Mouse (Mus musculus) intestine, embryonic 14.5 days (tissue): ENCODE measurements around the gene Chst10. TPM values are rescaled to one million over a fixed set of nuclear protein-coding genes. Genes with fewer than 3 reads are reported as not detected.

Experiments used
- ATAC-seq: fragments of 200-750 bp; cut with Nextera tagmentation; replicated peaks from 2 replicates; pipeline ENCODE4 v1.8.0; 2017; ENCODE audit warnings: low read depth, moderate number of reproducible peaks, moderate TSS enrichment, moderate library complexity; ENCODE audit not compliant: low FRiP score, low TSS enrichment
- DNase-seq: peaks from one replicate; pipeline ENCODE4 v3.0.0-alpha.2; 2018; ENCODE audit warnings: low spot score
- H3K27ac ChIP-seq: fragments of 300-500 bp; sonication (generic); 2 replicates; pipeline ENCODE4 v1.5.1; 2014; ENCODE audit warnings: low read depth, mild to moderate bottlenecking, control low read depth
- H3K27me3 ChIP-seq: fragments of 300-500 bp; sonication (generic); replicated peaks from 2 replicates; pipeline ENCODE4 v1.6.1; 2014; ENCODE audit warnings: low read length, control low read depth; ENCODE audit not compliant: control insufficient read depth, insufficient read depth
- H3K36me3 ChIP-seq: fragments of 300-500 bp; sonication (generic); 2 replicates; pipeline ENCODE4 v1.6.1; 2014; ENCODE audit warnings: low read length, control low read depth; ENCODE audit not compliant: control insufficient read depth, insufficient read depth
- H3K4me1 ChIP-seq: fragments of 300-500 bp; sonication (generic); replicated peaks from 2 replicates; pipeline ENCODE4 v1.6.1; 2014; ENCODE audit warnings: low read length, control low read depth, mixed read lengths; ENCODE audit not compliant: control insufficient read depth, insufficient read depth
- H3K4me2 ChIP-seq: fragments of 300-500 bp; sonication (generic); 2 replicates; pipeline ENCODE4 v1.6.1; 2014; ENCODE audit warnings: low read length
- H3K4me3 ChIP-seq: fragments of 300-500 bp; sonication (generic); 2 replicates; pipeline ENCODE4 v1.5.1; 2014; ENCODE audit warnings: low read depth, low read length, control low read depth, mixed read lengths
- H3K9ac ChIP-seq: fragments of 300-500 bp; sonication (generic); 2 replicates; pipeline ENCODE4 v1.6.1; 2014; ENCODE audit warnings: mild to moderate bottlenecking, low read length
- H3K9me3 ChIP-seq: fragments of 300-500 bp; sonication (generic); 2 replicates; pipeline ENCODE4 v1.6.1; 2016; ENCODE audit warnings: low read length, control low read depth; ENCODE audit not compliant: control insufficient read depth
- WGBS: fragments of 180-500 bp; shearing (Covaris S2); extraction: QIAGEN DNeasy Blood & Tissue Kit; methylation state at CpG from one replicate; pipeline ENCODE4 v1.1.7; 2014; 5-methylcytosine and 5-hydroxymethylcytosine counted together
- polyA plus RNA-seq: library from polyadenylated mRNA; unstranded; fragments of >200 nt; fragmentation: Nextera tagmentation; extraction: Ambion mirVana; gene quantifications from 2 replicates; pipeline ENCODE4 v1.2.1, GENCODE M21; 2014

The Chst10 gene
- polyA plus RNA-seq, 1 experiment from 2014 or later = 6.2 TPM

DNA sequence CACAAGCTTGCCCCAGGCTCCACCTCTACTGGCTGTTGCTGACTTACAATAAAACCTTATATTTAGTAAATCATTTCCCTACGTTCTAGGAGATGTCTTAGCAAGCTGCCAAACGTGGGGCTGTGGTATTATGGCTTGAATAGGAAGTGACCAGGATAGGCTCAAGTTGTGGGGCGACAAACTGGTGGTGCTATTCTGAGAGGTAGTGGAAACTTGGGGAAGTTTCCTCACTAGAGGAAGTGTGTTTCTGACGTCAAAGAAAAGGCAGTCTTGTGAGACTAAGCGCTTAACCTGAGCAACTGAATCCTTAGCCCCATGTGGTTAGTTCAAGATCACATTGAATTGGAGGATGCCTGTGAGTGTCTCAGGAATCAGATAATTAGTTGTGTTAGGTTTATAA lies 4.6 kb upstream of the Chst10 start:
- no peak overlapping the region for H3K9ac ChIP-seq
- no peaks in the 10 kb centered on the region for H3K36me3 ChIP-seq
- no peak for DNase-seq
- no peak overlapping the region for H3K4me3 ChIP-seq
- no peaks in the 10 kb centered on the region for H3K9me3 ChIP-seq
- WGBS = 65% methylated on average over 5 of the region's 5 CpGs
- no peak for ATAC-seq
- H3K4me2 ChIP-seq = no peak overlapping the region
- no peak overlapping the region for H3K27ac ChIP-seq
- H3K27me3 ChIP-seq = no peaks in the 10 kb centered on the region
- H3K4me1 ChIP-seq = no peaks in the 10 kb centered on the region

DNA sequence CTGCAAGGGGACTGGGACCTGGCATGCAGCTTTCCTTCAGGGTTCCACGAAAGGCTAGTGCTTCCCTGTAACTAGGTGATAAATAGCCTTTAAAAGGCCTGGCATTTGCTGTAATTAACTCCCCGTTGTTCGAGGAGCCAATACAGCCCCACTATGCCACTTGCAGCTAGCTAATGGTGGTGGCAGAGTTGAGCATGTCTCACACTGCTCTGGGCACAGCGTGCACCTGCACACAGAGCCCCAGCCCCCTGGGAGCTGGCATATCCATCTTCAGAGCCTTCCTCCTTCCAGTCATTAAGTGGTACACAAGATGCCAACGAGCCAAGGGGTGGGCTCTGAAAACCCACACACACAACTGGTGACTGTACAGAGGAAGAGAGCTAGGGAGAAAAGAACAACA lies 4.9 kb downstream of the Chst10 start:
- Histone ChIP-seq H3K4me1 (no peaks in the 10 kb centered on the region), H3K4me3 (no peak overlapping the region), H3K27ac (no peak overlapping the region), H3K4me2 (no peak overlapping the region), H3K9ac (no peak overlapping the region), H3K36me3 (no peaks in the 10 kb centered on the region), H3K9me3 (no peaks in the 10 kb centered on the region), H3K27me3 (no peaks in the 10 kb centered on the region; the same call in 1 of the 2 replicates)
- whole genome bisulfite sequencing = 64% methylated on average over 5 of the region's 5 CpGs
- ATAC-seq (no peak), DNase-seq (no peak)

DNA sequence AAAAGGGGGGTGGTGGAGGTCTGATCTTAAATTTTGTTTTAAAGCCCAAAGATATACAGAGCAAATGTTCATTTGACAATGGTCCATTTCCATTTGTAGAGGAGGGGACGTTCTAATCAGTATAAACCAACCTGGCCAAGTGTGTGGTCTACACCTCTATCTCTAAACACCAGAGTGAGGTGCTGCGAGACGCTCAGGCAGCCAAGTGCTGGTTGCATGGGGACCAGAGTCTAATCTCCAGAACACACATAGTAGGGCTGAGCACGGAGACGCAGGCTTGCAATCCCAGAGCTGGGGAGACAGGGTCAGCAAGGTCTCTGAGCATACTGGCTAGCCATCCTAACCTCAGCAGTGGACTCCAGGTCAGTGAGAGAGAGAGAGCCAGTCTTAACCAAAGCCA lies 6.5 kb downstream of the Chst10 start:
- no peak for DNase-seq
- ATAC-seq = no peak
- WGBS = 92% methylated on average over 5 of the region's 5 CpGs

DNA sequence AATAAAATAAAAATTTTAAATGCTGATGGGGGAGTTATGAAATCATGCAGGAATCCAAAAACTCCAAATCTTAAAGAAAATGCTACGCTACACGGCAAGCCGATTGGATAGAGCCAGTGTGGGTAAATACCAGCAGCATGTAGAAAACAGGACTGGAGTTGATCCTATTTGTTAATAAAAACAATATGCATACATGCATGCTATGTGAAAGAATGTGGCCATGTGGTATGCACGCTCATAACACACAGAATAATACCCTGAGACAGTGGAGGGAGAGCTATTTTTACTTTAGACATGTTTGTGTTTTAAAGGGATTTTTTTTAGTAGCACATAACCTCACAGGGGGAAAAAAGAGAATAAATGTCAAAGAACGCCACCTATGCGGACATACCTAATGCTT lies 9.2 kb downstream of the Chst10 start:
- WGBS = 90% methylated on average over 6 of the region's 6 CpGs
- H3K27ac ChIP-seq = no peak overlapping the region
- no peak for DNase-seq
- ATAC-seq = no peak
- H3K27me3 ChIP-seq = no peaks in the 10 kb centered on the region
- no peak overlapping the region for H3K4me2 ChIP-seq
- H3K4me3 ChIP-seq = no peak overlapping the region
- H3K9ac ChIP-seq = no peak overlapping the region
- H3K36me3 ChIP-seq = no peaks in the 10 kb centered on the region
- H3K9me3 ChIP-seq = no peaks in the 10 kb centered on the region
- H3K4me1 ChIP-seq = no peaks in the 10 kb centered on the region

More for the DNA sequence above, 6.5 kb downstream of the Chst10 start:
- no peaks in the 10 kb centered on the region for H3K36me3 ChIP-seq
- no peak overlapping the region for H3K4me3 ChIP-seq
- no peak overlapping the region for H3K27ac ChIP-seq
- H3K27me3 ChIP-seq = no peaks in the 10 kb centered on the region
- H3K9ac ChIP-seq = no peak overlapping the region
- no peaks in the 10 kb centered on the region for H3K9me3 ChIP-seq
- no peaks in the 10 kb centered on the region for H3K4me1 ChIP-seq
- H3K4me2 ChIP-seq = no peak overlapping the region

GRCm38 (mm10) chr1:38887011-38887410 lies 10.9 kb downstream of the Chst10 start:
- H3K27ac ChIP-seq = no peak overlapping the region
- no peak overlapping the region for H3K9ac ChIP-seq
- no peak overlapping the region for H3K4me3 ChIP-seq
- WGBS = 69% methylated on average over 6 of the region's 6 CpGs
- no peaks in the 10 kb centered on the region for H3K36me3 ChIP-seq
- DNase-seq (no peak), ATAC-seq (no peak)
- no peaks in the 10 kb centered on the region for H3K27me3 ChIP-seq
- H3K4me1 ChIP-seq = no peaks in the 10 kb centered on the region
- no peak overlapping the region for H3K4me2 ChIP-seq
- no peaks in the 10 kb centered on the region for H3K9me3 ChIP-seq

DNA sequence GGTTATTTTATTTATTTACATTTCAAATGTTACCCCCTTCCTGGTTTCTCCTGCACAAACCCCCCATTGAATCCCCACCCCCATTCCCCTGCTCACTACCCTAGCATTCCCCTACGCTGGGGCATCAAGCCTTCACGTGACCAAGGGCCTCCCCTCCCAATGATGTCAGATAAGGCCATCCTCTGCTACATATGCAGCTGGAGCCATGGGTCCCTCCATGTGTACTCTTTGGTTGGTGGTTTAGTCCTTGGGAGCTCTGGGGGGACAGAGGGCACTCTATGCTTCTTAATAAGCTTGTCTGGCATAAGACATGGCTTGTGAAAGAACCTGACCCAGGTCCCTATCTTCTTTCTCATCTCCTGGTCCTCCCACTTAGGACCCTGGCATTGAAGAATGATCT lies 11.4 kb downstream of the Chst10 start:
- no peak overlapping the region for H3K4me2 ChIP-seq
- no peaks in the 10 kb centered on the region for H3K27me3 ChIP-seq
- H3K36me3 ChIP-seq = no peaks in the 10 kb centered on the region
- H3K9ac ChIP-seq = no peak overlapping the region
- no peaks in the 10 kb centered on the region for H3K4me1 ChIP-seq
- H3K4me3 ChIP-seq = no peak overlapping the region
- H3K27ac ChIP-seq = no peak overlapping the region
- ATAC-seq (no peak), DNase-seq (no peak)
- H3K9me3 ChIP-seq = no peaks in the 10 kb centered on the region
- 80% methylated on average over 2 of the region's 2 CpGs for WGBS

DNA sequence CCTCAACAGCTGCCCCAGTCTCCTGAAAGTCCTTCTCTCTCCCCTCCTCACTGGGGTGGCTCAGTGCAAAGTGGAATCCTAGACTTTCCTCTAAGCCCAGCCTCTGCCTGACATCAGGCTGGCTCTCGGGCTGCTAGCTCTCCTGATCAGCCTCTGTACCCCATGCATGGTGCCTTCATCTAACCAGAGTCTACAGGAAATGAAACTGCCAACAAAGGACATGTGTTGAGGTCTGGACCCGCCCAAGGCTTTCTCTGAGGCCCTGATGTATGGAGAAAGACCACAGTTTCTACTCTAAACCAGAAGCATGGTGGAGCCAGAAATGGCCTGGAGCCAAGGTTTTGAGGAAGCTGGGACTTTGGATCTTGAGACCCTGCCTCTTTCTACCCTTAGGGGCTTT lies 12.0 kb downstream of the Chst10 start:
- Histone ChIP-seq H3K27ac (no peak overlapping the region), H3K27me3 (no peaks in the 10 kb centered on the region), H3K4me1 (no peaks in the 10 kb centered on the region), H3K36me3 (no peaks in the 10 kb centered on the region), H3K9ac (no peak overlapping the region), H3K4me2 (no peak overlapping the region), H3K4me3 (no peak overlapping the region), H3K9me3 (no peaks in the 10 kb centered on the region)
- 70% methylated on average over 2 of the region's 2 CpGs for WGBS
- ATAC-seq (no peak), DNase-seq (no peak)

DNA sequence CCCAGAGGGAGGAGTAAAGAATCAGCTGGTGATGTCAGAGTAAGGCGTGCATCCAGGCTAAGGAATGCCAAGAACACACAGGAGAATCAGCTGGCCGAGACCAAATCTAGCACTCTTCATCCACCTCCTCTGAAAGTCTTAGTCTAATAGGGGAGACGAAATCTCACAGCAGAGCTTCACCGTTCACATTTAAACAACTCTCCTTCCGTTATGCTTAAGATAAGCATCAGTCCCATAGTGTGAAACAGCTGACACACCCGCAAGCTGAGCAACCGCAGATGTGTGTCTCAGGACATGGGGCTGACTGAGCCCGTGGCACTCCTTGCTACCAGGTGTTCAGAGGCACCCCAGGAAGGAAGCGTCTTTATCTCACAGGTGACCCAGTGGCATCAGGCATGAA lies 14.2 kb downstream of the Chst10 start:
- Histone ChIP-seq H3K36me3 (no peaks in the 10 kb centered on the region), H3K27ac (no peak overlapping the region), H3K9me3 (no peaks in the 10 kb centered on the region), H3K4me3 (no peak overlapping the region), H3K4me2 (no peak overlapping the region), H3K9ac (no peak overlapping the region), H3K27me3 (no peaks in the 10 kb centered on the region), H3K4me1 (no peaks in the 10 kb centered on the region)
- WGBS = 75% methylated on average over 9 of the region's 9 CpGs
- ATAC-seq (no peak), DNase-seq (no peak)

GRCm38 (mm10) chr1:38882746-38883145 lies 15.2 kb downstream of the Chst10 start:
- Histone ChIP-seq H3K9ac (no peak overlapping the region), H3K4me1 (no peaks in the 10 kb centered on the region), H3K9me3 (no peaks in the 10 kb centered on the region), H3K4me3 (no peak overlapping the region), H3K27me3 (no peaks in the 10 kb centered on the region), H3K27ac (no peak overlapping the region), H3K4me2 (no peak overlapping the region), H3K36me3 (no peaks in the 10 kb centered on the region)
- no peak for DNase-seq
- ATAC-seq = no peak
- WGBS = 88% methylated on average over 4 of the region's 4 CpGs
